Mouse (Mus musculus) liver, adult 2 months (tissue): ENCODE results near the gene Rnf43. TPM values are rescaled to one million over a fixed set of nuclear protein-coding genes. Genes with fewer than 3 reads are reported as not detected.

Experiments
- DNase-seq: peaks from one replicate; pipeline ENCODE4 v3.0.0-alpha.2; 2011; ENCODE audit warnings: low read depth, low spot score; ENCODE audit errors: extremely low read depth
- H3K27ac ChIP-seq: fragments of 200-500 bp; replicated peaks from 2 replicates; pipeline ENCODE4 v1.5.1; 2012; ENCODE audit warnings: low read depth, mild to moderate bottlenecking, control low read depth, inconsistent platforms, low read length; ENCODE audit not compliant: insufficient read depth
- H3K27me3 ChIP-seq: fragments of 200-500 bp; 2 replicates; pipeline ENCODE4 v1.6.1; 2012; ENCODE audit warnings: mild to moderate bottlenecking, moderate library complexity, low read length, inconsistent platforms; ENCODE audit not compliant: control insufficient read depth, insufficient read depth
- H3K36me3 ChIP-seq: fragments of 200-500 bp; 2 replicates; pipeline ENCODE4 v1.6.1; 2012; ENCODE audit warnings: low read length, inconsistent platforms; ENCODE audit not compliant: control insufficient read depth, insufficient read depth
- H3K4me1 ChIP-seq: fragments of 200-500 bp; 2 replicates; pipeline ENCODE4 v1.6.1; 2011; ENCODE audit warnings: low read length; ENCODE audit not compliant: control insufficient read depth, insufficient read depth
- H3K4me3 ChIP-seq: fragments of 200-500 bp; 2 replicates; pipeline ENCODE4 v1.5.1; 2011; ENCODE audit warnings: low read depth, mild to moderate bottlenecking, control low read depth, low read length, moderate library complexity; ENCODE audit not compliant: insufficient read depth
- H3K79me2 ChIP-seq: fragments of 200-500 bp; 2 replicates; pipeline ENCODE4 v1.6.1; 2012; ENCODE audit warnings: inconsistent platforms, mild to moderate bottlenecking, low read length, moderate library complexity; ENCODE audit not compliant: control insufficient read depth, insufficient read depth
- H3K9ac ChIP-seq: fragments of 200-500 bp; 2 replicates; pipeline ENCODE4 v1.6.1; 2012; ENCODE audit warnings: low read depth, mild to moderate bottlenecking, control low read depth, inconsistent platforms, low read length
- CTCF ChIP-seq: fragments of 200-500 bp; IDR thresholded peaks from 2 replicates; pipeline ENCODE4 v1.5.1; 2011; ENCODE audit warnings: low read depth, low read length, control low read depth
- POLR2A ChIP-seq: fragments of 200-500 bp; IDR thresholded peaks from 2 replicates; pipeline ENCODE4 v1.6.1; 2011; ENCODE audit warnings: low read length, control low read depth; ENCODE audit not compliant: insufficient read depth; ENCODE audit errors: extremely low read depth
- WGBS: fragments of 180-500 bp; shearing (Covaris S2); methylation state at CpG from one replicate; pipeline ENCODE4 v1.1.7; 2018; 5-methylcytosine and 5-hydroxymethylcytosine counted together
- polyA plus RNA-seq: library from polyadenylated mRNA; depleted of rRNA; stranded (reverse); fragments of >200 nt; gene quantifications from 2 replicates; pipeline ENCODE4 v1.2.3, GENCODE M21; 2012
- total RNA-seq: library from RNA; depleted of rRNA; stranded (reverse); fragments of >200 nt; gene quantifications from 2 replicates; pipeline ENCODE4 v1.2.3, GENCODE M21; 2014

Gene Rnf43
- total and polyA plus RNA-seq, 2 experiments = 14.1 to 19.5 TPM

- peaks cover 16% of the 10 kb centered on the region; the same call in 1 of the 2 replicates for H3K79me2 ChIP-seq
- WGBS = 39% methylated on average over 15 of the region's 15 CpGs
- no peak overlapping the region for H3K9ac ChIP-seq
- no peaks in the 10 kb centered on the region for H3K27me3 ChIP-seq
- H3K27ac ChIP-seq = peak overlapping the region; percentile 37
- TF ChIP-seq CTCF (no peak), POLR2A (no peak)
- no peaks in the 10 kb centered on the region for H3K36me3 ChIP-seq
- no peak overlapping the region for H3K4me3 ChIP-seq
- H3K4me1 ChIP-seq = peaks cover 46% of the 10 kb centered on the region
- peak; percentile 72 for DNase-seq
These were observed 25.0 kb downstream of the Rnf43 start for GRCm38 (mm10) chr11:87687246-87688225.

GRCm38 (mm10) chr11:87688478-87689203 lies 26.1 kb downstream of the Rnf43 start:
- TF ChIP-seq CTCF = no peak
- TF ChIP-seq POLR2A = no peak
- Histone ChIP-seq H3K9ac (no peak overlapping the region), H3K27me3 (no peaks in the 10 kb centered on the region), H3K27ac (peak overlapping the region; percentile 47), H3K4me3 (no peak overlapping the region), H3K79me2 (peaks cover 9% of the 10 kb centered on the region; the same call in 1 of the 2 replicates), H3K36me3 (no peaks in the 10 kb centered on the region), H3K4me1 (peaks cover 49% of the 10 kb centered on the region)
- DNase-seq = no peak
- 48% methylated on average over 11 of the region's 11 CpGs for WGBS

GRCm38 (mm10) chr11:87689402-87689808 lies 26.9 kb downstream of the Rnf43 start:
- H3K36me3 ChIP-seq = no peaks in the 10 kb centered on the region
- peaks cover 49% of the 10 kb centered on the region for H3K4me1 ChIP-seq
- peak; percentile 98 for DNase-seq
- H3K79me2 ChIP-seq = peaks cover 9% of the 10 kb centered on the region; the same call in 1 of the 2 replicates
- no peak overlapping the region for H3K9ac ChIP-seq
- H3K27me3 ChIP-seq = no peaks in the 10 kb centered on the region
- WGBS = 6% methylated on average over 7 of the region's 7 CpGs
- peak overlapping the region; percentile 62 for H3K27ac ChIP-seq
- H3K4me3 ChIP-seq = peak overlapping the region; percentile 5; the same call in 1 of the 2 replicates
- TF ChIP-seq CTCF (no peak), POLR2A (no peak)

- TF ChIP-seq POLR2A (no peak), CTCF (no peak)
- H3K79me2 ChIP-seq = peaks cover 10% of the 10 kb centered on the region; the same call in 1 of the 2 replicates
- H3K9ac ChIP-seq = peak overlapping the region; percentile 41
- peak; percentile 94 for DNase-seq
- WGBS = 16% methylated on average over 16 of the region's 16 CpGs
- H3K36me3 ChIP-seq = no peaks in the 10 kb centered on the region
- H3K4me1 ChIP-seq = peaks cover 49% of the 10 kb centered on the region
- H3K4me3 ChIP-seq = no peak overlapping the region; the same call in 1 of the 2 replicates
- peak overlapping the region; percentile 62 for H3K27ac ChIP-seq
- H3K27me3 ChIP-seq = no peaks in the 10 kb centered on the region
These were observed 27.7 kb downstream of the Rnf43 start for GRCm38 (mm10) chr11:87690054-87690740.

- Histone ChIP-seq H3K4me3 (no peak overlapping the region), H3K36me3 (no peaks in the 10 kb centered on the region), H3K9ac (no peak overlapping the region), H3K27me3 (no peaks in the 10 kb centered on the region), H3K4me1 (peaks cover 35% of the 10 kb centered on the region), H3K27ac (peak overlapping the region; percentile 21; the same call in 1 of the 2 replicates), H3K79me2 (peaks cover 13% of the 10 kb centered on the region; the same call in 1 of the 2 replicates)
- 33% methylated on average over 14 of the region's 14 CpGs for WGBS
- TF ChIP-seq CTCF (no peak), POLR2A (no peak)
- DNase-seq = no peak
These were observed 34.7 kb downstream of the Rnf43 start for GRCm38 (mm10) chr11:87697131-87697682.
